Mouse (Mus musculus) heart, embryonic 10.5 days (tissue): ENCODE data around the gene Prkag2. TPM values are rescaled to one million over a fixed set of nuclear protein-coding genes. Genes with fewer than 3 reads are reported as not detected.

Source experiments
- DNase-seq: peaks from one replicate; pipeline ENCODE4 v3.0.0-alpha.2; 2017; ENCODE audit warnings: low spot score
- H3K27ac ChIP-seq: fragments of 300-500 bp; sonication (generic); 2 replicates; pipeline ENCODE4 v1.5.1; 2016; ENCODE audit warnings: mild to moderate bottlenecking
- H3K27me3 ChIP-seq: fragments of 300-500 bp; sonication (generic); 2 replicates; pipeline ENCODE4 v1.6.1; 2016; ENCODE audit warnings: mild to moderate bottlenecking; ENCODE audit not compliant: poor library complexity, insufficient read depth, severe bottlenecking
- H3K36me3 ChIP-seq: fragments of 300-500 bp; sonication (generic); 2 replicates; pipeline ENCODE4 v1.6.1; 2016; ENCODE audit warnings: mild to moderate bottlenecking, moderate library complexity
- H3K4me1 ChIP-seq: fragments of 300-500 bp; sonication (generic); 2 replicates; pipeline ENCODE4 v1.6.1; 2016; ENCODE audit warnings: mild to moderate bottlenecking
- H3K4me3 ChIP-seq: fragments of 300-500 bp; sonication (generic); 2 replicates; pipeline ENCODE4 v1.5.1; 2016; ENCODE audit warnings: mild to moderate bottlenecking, moderate library complexity
- H3K9me3 ChIP-seq: fragments of 300-500 bp; sonication (generic); 2 replicates; pipeline ENCODE4 v1.6.1; 2016; ENCODE audit warnings: mild to moderate bottlenecking, moderate library complexity
- WGBS: fragments of 180-500 bp; shearing (Covaris S2); methylation state at CpG from one replicate; pipeline ENCODE4 v1.1.7; 2016; 5-methylcytosine and 5-hydroxymethylcytosine counted together
- polyA plus RNA-seq: library from polyadenylated mRNA; unstranded; fragments of >200 nt; fragmentation: Nextera tagmentation; extraction: Ambion mirVana; gene quantifications from 2 replicates; pipeline ENCODE4 v1.2.1, GENCODE M21; 2016

Prkag2 gene
- polyA plus RNA-seq, 1 experiment from 2014 or later: 65.1 TPM

DNA sequence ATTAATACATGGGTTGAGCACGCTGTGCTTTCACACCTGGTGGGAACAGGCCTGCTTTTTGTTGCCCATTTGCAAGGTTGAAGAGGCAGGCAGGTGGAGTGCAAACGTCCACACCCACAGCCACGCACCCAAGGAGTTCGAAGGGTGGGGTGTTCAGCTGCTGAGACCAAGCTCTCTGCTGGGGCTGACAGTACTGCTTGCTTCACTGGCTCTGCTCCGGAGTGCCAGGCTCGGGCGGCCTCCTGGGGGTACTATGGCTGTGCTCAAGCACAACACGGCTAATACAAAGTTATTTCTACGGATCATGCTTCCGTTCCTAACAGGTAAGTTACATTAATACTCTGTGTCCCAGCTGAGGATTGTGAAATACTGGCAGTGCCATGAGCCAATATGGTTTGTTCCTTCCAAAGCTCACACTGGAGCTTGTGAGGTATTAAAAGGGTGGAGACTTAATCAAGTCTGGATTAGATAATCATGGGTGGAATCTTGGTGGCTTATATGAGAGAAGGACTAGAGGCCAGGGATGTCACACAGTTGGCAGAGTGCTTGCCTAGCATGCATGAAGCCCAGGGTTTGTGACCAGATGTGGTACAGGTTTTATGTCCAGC, 168.8 kb downstream of the Prkag2 start:
- Histone ChIP-seq H3K9me3 (peaks cover 3% of the 10 kb centered on the region; the same call in 1 of the 2 replicates), H3K4me1 (peaks cover 22% of the 10 kb centered on the region), H3K27ac (no peak overlapping the region), H3K27me3 (peaks cover 12% of the 10 kb centered on the region; the same call in 1 of the 2 replicates), H3K4me3 (no peak overlapping the region), H3K36me3 (0 out of 2 replicates have a peak, but pooled peaks cover 3% of the 10 kb centered on the region)
- DNase-seq: no peak
- 76% methylated on average over 10 of the region's 10 CpGs for WGBS

DNA sequence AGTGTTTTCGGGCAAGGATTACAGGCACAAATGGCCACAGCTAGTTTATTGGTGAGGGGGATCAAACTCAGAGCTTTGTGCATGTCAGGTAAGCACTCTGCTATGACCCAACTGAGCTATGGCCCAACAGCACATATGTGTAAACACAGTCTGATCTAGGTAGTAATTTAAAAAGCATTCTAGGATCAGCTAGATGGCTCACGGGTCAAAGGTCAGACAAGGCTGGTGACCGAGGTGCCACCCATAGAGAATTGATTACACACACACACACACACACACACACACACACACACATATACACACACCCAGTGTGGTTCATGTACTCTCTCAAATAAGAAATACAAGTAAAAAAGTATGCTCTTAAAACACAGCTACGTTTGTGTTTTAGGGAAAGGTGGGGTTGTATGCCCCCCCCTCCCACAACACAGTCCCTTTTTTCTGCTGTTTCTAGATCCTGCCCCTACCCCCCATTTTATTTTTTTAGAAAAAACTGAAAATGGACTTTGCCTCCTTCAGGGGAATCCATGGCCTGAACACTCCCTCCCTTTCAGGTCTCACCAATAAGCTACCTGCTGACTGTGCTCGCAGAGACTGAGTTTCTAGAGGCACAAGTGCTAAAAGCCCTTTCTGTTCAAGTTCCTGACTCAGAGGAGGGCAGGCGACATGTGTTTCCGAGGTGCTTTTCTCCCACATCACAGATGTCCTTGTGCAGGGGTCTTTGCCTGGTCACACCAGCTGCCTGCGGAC, 169.4 kb downstream of the Prkag2 start:
- Histone ChIP-seq H3K36me3 (0 out of 2 replicates have a peak, but pooled peaks cover 3% of the 10 kb centered on the region), H3K4me3 (no peak overlapping the region), H3K4me1 (peaks cover 18% of the 10 kb centered on the region), H3K9me3 (peaks cover 3% of the 10 kb centered on the region; the same call in 1 of the 2 replicates), H3K27me3 (peaks cover 12% of the 10 kb centered on the region; the same call in 1 of the 2 replicates), H3K27ac (no peak overlapping the region)
- 77% methylated on average over 8 of the region's 8 CpGs for WGBS
- no peak for DNase-seq

DNA sequence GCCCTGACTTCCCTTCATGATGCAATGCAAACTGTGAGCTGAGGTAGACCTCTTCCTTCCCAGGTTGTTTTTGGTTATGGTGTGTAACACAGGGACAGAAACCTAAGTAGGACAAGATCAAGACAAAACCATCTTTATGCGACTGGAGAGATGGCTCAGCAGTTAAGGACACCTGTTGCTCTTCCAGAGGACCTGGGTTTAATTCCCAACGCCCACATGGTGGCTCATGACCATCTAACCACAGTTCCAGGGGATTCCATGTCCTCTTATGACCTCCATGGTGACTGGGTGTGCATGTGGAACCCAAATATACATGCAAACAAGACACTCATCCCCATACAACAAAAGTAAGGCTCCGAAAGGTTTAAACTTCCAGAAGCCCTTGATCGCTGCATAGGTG, 171.6 kb downstream of the Prkag2 start:
- Histone ChIP-seq H3K36me3 (0 out of 2 replicates have a peak, but pooled peaks cover under 1% of the 10 kb centered on the region), H3K27ac (peak overlapping the region; percentile 82; the same call in 1 of the 2 replicates), H3K9me3 (peaks cover 1% of the 10 kb centered on the region; the same call in 1 of the 2 replicates), H3K27me3 (peaks cover 12% of the 10 kb centered on the region; the same call in 1 of the 2 replicates), H3K4me3 (no peak overlapping the region), H3K4me1 (peaks cover 30% of the 10 kb centered on the region)
- DNase-seq: no peak
- 95% methylated on average over 4 of the region's 4 CpGs for WGBS

DNA sequence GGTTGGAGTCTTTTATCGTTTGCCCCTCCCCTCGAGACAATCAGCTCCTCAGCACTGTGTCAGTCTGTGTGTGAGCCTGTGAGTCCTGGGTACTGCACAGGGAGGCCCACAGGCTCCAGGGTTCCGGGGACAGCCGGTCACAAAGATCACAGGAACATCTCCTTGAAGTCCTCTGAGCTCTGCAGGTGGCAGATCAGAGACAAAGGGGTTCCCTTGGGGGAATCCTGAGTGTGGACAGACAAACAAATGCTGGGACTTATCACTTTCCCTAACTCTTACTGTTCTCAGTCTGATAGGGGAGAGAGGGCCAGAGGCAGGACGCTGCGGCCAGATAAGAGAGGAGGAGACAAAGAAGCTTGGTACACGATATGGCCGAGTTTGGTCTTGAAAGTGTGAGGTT, 172.7 kb downstream of the Prkag2 start:
- peak overlapping the region; percentile 82 for H3K27ac ChIP-seq
- 2% methylated on average over 8 of the region's 8 CpGs for WGBS
- peak; percentile 96 for DNase-seq
- H3K27me3 ChIP-seq: peaks cover 12% of the 10 kb centered on the region; the same call in 1 of the 2 replicates
- H3K9me3 ChIP-seq: no peaks in the 10 kb centered on the region
- H3K36me3 ChIP-seq: no peaks in the 10 kb centered on the region
- no peak overlapping the region for H3K4me3 ChIP-seq
- H3K4me1 ChIP-seq: peaks cover 35% of the 10 kb centered on the region

GRCm38 (mm10) chr5:24919155-24919554, 181.3 kb downstream of the Prkag2 start:
- Histone ChIP-seq H3K27me3 (no peaks in the 10 kb centered on the region), H3K4me1 (peaks cover 32% of the 10 kb centered on the region), H3K9me3 (no peaks in the 10 kb centered on the region), H3K36me3 (no peaks in the 10 kb centered on the region), H3K27ac (no peak overlapping the region), H3K4me3 (no peak overlapping the region)
- WGBS: 72% methylated on average over 1 of the region's 1 CpGs
- no peak for DNase-seq

DNA sequence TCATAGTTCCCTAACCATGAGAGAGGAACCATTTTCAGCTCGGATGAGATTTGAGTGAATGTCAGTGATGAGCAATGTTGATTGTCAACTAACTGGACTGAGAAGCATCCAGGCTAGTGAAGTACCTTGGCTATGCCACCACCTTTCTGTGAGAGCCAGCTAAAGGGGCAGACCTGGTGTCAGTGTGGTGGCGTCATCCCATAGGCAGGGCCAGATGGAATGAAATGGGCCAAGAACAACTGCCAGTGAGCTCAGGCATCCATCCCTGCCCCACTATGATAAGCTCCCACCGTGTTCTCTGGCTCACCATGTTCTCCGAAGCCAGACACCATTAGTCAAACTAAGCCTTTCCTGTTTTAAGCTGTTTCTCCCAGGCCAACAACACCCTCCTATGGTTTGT, 183.9 kb downstream of the Prkag2 start:
- 79% methylated on average over 4 of the region's 4 CpGs for whole genome bisulfite sequencing
- Histone ChIP-seq H3K27me3 (no peaks in the 10 kb centered on the region), H3K9me3 (no peaks in the 10 kb centered on the region), H3K36me3 (no peaks in the 10 kb centered on the region), H3K4me3 (no peak overlapping the region), H3K27ac (no peak overlapping the region), H3K4me1 (peaks cover 18% of the 10 kb centered on the region)
- no peak for DNase-seq

GRCm38 (mm10) chr5:24915119-24915518, 185.3 kb downstream of the Prkag2 start:
- Histone ChIP-seq H3K4me3 (no peak overlapping the region), H3K9me3 (no peaks in the 10 kb centered on the region), H3K27me3 (no peaks in the 10 kb centered on the region), H3K4me1 (peaks cover 18% of the 10 kb centered on the region), H3K27ac (no peak overlapping the region), H3K36me3 (no peaks in the 10 kb centered on the region)
- 60% methylated on average over 5 of the region's 5 CpGs for WGBS
- DNase-seq: no peak

- no peak overlapping the region for H3K27ac ChIP-seq
- no peak overlapping the region for H3K4me3 ChIP-seq
- no peaks in the 10 kb centered on the region for H3K9me3 ChIP-seq
- peaks cover 9% of the 10 kb centered on the region; the same call in 1 of the 2 replicates for H3K4me1 ChIP-seq
- 80% methylated on average over 6 of the region's 6 CpGs for WGBS
- H3K36me3 ChIP-seq: no peaks in the 10 kb centered on the region
- H3K27me3 ChIP-seq: no peaks in the 10 kb centered on the region
- no peak for DNase-seq
Measured at GRCm38 (mm10) chr5:24913656-24914055, 186.8 kb downstream of the Prkag2 start.

GRCm38 (mm10) chr5:24908820-24909716, 191.4 kb downstream of the Prkag2 start:
- no peaks in the 10 kb centered on the region for H3K9me3 ChIP-seq
- peaks cover 10% of the 10 kb centered on the region for H3K36me3 ChIP-seq
- DNase-seq: no peak
- peak overlapping the region; percentile 84 for H3K4me3 ChIP-seq
- peaks cover 19% of the 10 kb centered on the region for H3K4me1 ChIP-seq
- WGBS: 10% methylated on average over 17 of the region's 19 CpGs
- H3K27ac ChIP-seq: peak overlapping the region; percentile 99
- H3K27me3 ChIP-seq: no peaks in the 10 kb centered on the region

- under 1% methylated on average over 62 of the region's 87 CpGs for WGBS
- Histone ChIP-seq H3K36me3 (peaks cover 10% of the 10 kb centered on the region), H3K9me3 (no peaks in the 10 kb centered on the region), H3K4me1 (peaks cover 24% of the 10 kb centered on the region), H3K4me3 (peak overlapping the region; percentile 84), H3K27me3 (no peaks in the 10 kb centered on the region), H3K27ac (peak overlapping the region; percentile 99)
- DNase-seq: peak; percentile 94
Measured at GRCm38 (mm10) chr5:24908141-24908819, 192.2 kb downstream of the Prkag2 start.

DNA sequence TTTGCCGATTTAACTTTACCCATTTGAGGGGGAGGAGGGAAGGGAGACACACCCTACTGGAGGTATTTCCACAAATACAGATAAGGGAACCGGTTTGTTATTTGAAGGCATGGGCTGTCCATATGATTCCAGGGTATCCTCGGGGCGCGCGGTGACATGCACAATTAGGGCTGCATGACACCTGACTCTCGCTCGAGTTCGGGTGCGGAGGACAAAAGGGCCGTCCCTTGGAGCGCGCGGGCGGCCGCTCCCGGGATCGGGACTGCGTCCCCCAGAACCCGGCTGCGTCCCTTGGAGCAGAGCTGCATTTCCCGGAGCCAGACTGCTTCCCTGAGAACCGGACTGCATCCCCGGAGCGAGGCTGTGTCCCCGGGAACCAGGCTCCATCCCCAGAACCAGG, 192.7 kb downstream of the Prkag2 start:
- H3K9me3 ChIP-seq: no peaks in the 10 kb centered on the region
- peak overlapping the region; percentile 99 for H3K27ac ChIP-seq
- no peak for DNase-seq
- H3K27me3 ChIP-seq: no peaks in the 10 kb centered on the region
- peaks cover 29% of the 10 kb centered on the region for H3K4me1 ChIP-seq
- peak overlapping the region; percentile 84 for H3K4me3 ChIP-seq
- under 1% methylated on average over 26 of the region's 26 CpGs for WGBS
- peaks cover 10% of the 10 kb centered on the region for H3K36me3 ChIP-seq

DNA sequence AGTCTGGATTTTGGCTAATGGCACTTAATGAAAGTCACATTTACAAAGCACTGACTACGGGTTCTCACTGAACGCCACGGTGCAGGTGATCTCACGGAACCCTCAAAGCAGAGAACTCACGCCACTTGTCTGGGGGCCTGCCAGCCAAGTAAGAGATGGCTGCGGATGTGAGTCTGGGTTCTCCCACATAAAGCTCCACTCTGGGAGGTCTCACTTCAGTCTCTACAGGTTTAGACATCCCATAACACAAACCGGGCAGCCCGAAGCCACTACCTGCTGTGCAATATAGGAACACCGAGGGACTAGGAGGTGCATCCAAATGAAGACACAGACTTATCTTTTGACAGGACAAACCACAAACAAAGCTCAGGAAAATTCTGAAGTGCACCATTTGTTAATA, 193.6 kb downstream of the Prkag2 start:
- H3K4me1 ChIP-seq: peaks cover 30% of the 10 kb centered on the region
- no peaks in the 10 kb centered on the region for H3K27me3 ChIP-seq
- WGBS: 65% methylated on average over 9 of the region's 9 CpGs
- no peak for DNase-seq
- H3K9me3 ChIP-seq: no peaks in the 10 kb centered on the region
- peak overlapping the region; percentile 84 for H3K4me3 ChIP-seq
- peaks cover 10% of the 10 kb centered on the region for H3K36me3 ChIP-seq
- peak overlapping the region; percentile 99; the same call in 1 of the 2 replicates for H3K27ac ChIP-seq
